Mouse (Mus musculus) granulocyte monocyte progenitor cell, adult 5-6 weeks (primary cell): ENCODE measurements around the gene Drosha. TPM values are rescaled to one million over a fixed set of nuclear protein-coding genes. Genes with fewer than 3 reads are reported as not detected.
"Not testable (repeated sequence)": the region's sequence is repeated elsewhere in the genome, so short reads cannot be mapped to it uniquely, and the experiment has no call there.

ENCODE experiments used
- ATAC-seq: replicated peaks from 2 replicates; pipeline ENCODE4 v1.8.0; 2016; ENCODE audit warnings: mild to moderate bottlenecking, moderate TSS enrichment, inconsistent platforms; ENCODE audit not compliant: poor library complexity, severe bottlenecking
- total RNA-seq, 2 experiments: library from RNA; stranded (forward) in 1 of 2; stranded (reverse) in 1 of 2; fragments of 200-712, 200-1000 nt in 1 of 2; fragments of >200 nt in 1 of 2; fragmentation: Nextera tagmentation in 1 of 2; gene quantifications; 2 replicates each; pipeline ENCODE4 v1.2.3; 2014 to 2017

Gene Drosha
- 33.0 and 42.1 TPM in 2 replicates for total RNA-seq (2014; fragmentation: Nextera tagmentation)
- total RNA-seq (2017), result 12.1 and 23.5 TPM in 2 replicates

- ATAC-seq, result peak; percentile 98
Measured at GRCm38 (mm10) chr15:12824197-12824952, at the start of gene Drosha, which contains the start of gene 6030458C11Rik. TSS of gene Drosha (plus strand) at chr15:12824815. TSS of gene 6030458C11Rik (minus strand) at chr15:12824649.

GRCm38 (mm10) chr15:12781296-12781695 lies 43.3 kb upstream of the Drosha start:
- ATAC-seq, result no peak

GRCm38 (mm10) chr15:12781729-12782326 lies 42.8 kb upstream of the Drosha start:
- no peak for ATAC-seq

GRCm38 (mm10) chr15:12788536-12788935 lies 36.1 kb upstream of the Drosha start:
- no peak for ATAC-seq

- no peak for ATAC-seq
Measured at GRCm38 (mm10) chr15:12789406-12789867, 35.2 kb upstream of the Drosha start.

- no peak for ATAC-seq
Measured at GRCm38 (mm10) chr15:12794311-12794710, 30.3 kb upstream of the Drosha start.

GRCm38 (mm10) chr15:12795457-12795894 lies 29.1 kb upstream of the Drosha start:
- ATAC-seq, result peak; percentile 95

GRCm38 (mm10) chr15:12795909-12796470 lies 28.6 kb upstream of the Drosha start:
- no peak for ATAC-seq

GRCm38 (mm10) chr15:12798043-12798442 lies 26.6 kb upstream of the Drosha start:
- ATAC-seq, result no peak

GRCm38 (mm10) chr15:12800405-12801141 lies 24.0 kb upstream of the Drosha start:
- ATAC-seq, result no peak

- ATAC-seq, result not testable (repeated sequence)
Measured at GRCm38 (mm10) chr15:12801142-12801506, 23.5 kb upstream of the Drosha start.

- no peak for ATAC-seq
Measured at GRCm38 (mm10) chr15:12805071-12805470, 19.5 kb upstream of the Drosha start.

- ATAC-seq, result no peak
Measured at GRCm38 (mm10) chr15:12807088-12807487, 17.5 kb upstream of the Drosha start.

GRCm38 (mm10) chr15:12809305-12809704 lies 15.3 kb upstream of the Drosha start:
- no peak for ATAC-seq

- ATAC-seq, result no peak
Measured at GRCm38 (mm10) chr15:12812646-12813045, 12.0 kb upstream of the Drosha start.

- ATAC-seq, result no peak
Measured at GRCm38 (mm10) chr15:12817592-12817991, 7.0 kb upstream of the Drosha start.

GRCm38 (mm10) chr15:12822416-12823395 lies 1.9 kb upstream of the Drosha start:
- ATAC-seq, result no peak

- no peak for ATAC-seq
Measured at GRCm38 (mm10) chr15:12823455-12824119, 1.0 kb upstream of the Drosha start.

- peak; percentile 46 for ATAC-seq
Measured at GRCm38 (mm10) chr15:12824965-12825364, 350 bp downstream of the Drosha start.
